Mouse (Mus musculus): ENCODE measurements around the gene Sel1l3.

The Sel1l3 gene

GRCm38 (mm10) chr5:53213711-53214352, at the start of gene Sel1l3:
Gene Sel1l3, minus strand, starts transcription at chr5:53213927.
- DNase-seq (ENCODE audit: low spot score), result no peak

- no peak for DNase-seq (ENCODE audit: low spot score)
These were observed 48.3 kb upstream of the Sel1l3 start for GRCm38 (mm10) chr5:53261999-53262398.

GRCm38 (mm10) chr5:53259894-53260293, 46.2 kb upstream of the Sel1l3 start:
- DNase-seq (ENCODE audit: low spot score), result no peak

GRCm38 (mm10) chr5:53258038-53258786, 44.5 kb upstream of the Sel1l3 start:
- no peak for DNase-seq (ENCODE audit: low spot score)

GRCm38 (mm10) chr5:53254821-53255220, 41.1 kb upstream of the Sel1l3 start:
- DNase-seq (ENCODE audit: low spot score), result no peak

- no peak for DNase-seq (ENCODE audit: low spot score)
These were observed 40.4 kb upstream of the Sel1l3 start for GRCm38 (mm10) chr5:53254154-53254553.

- DNase-seq (ENCODE audit: low spot score), result no peak
These were observed 35.8 kb upstream of the Sel1l3 start for GRCm38 (mm10) chr5:53249431-53250061.

- no peak for DNase-seq (ENCODE audit: low spot score)
These were observed 34.8 kb upstream of the Sel1l3 start for GRCm38 (mm10) chr5:53248499-53248898.

- DNase-seq (ENCODE audit: low spot score), result no peak
These were observed 30.2 kb upstream of the Sel1l3 start for GRCm38 (mm10) chr5:53243933-53244332.

GRCm38 (mm10) chr5:53242865-53243499, 29.3 kb upstream of the Sel1l3 start:
- no peak for DNase-seq (ENCODE audit: low spot score)

GRCm38 (mm10) chr5:53241963-53242362, 28.2 kb upstream of the Sel1l3 start:
- no peak for DNase-seq (ENCODE audit: low spot score)

GRCm38 (mm10) chr5:53241109-53241508, 27.4 kb upstream of the Sel1l3 start:
- no peak for DNase-seq (ENCODE audit: low spot score)

GRCm38 (mm10) chr5:53239831-53240440, 26.2 kb upstream of the Sel1l3 start:
- no peak for DNase-seq (ENCODE audit: low spot score)

- DNase-seq (ENCODE audit: low spot score), result no peak
These were observed 25.5 kb upstream of the Sel1l3 start for GRCm38 (mm10) chr5:53239189-53239588.

GRCm38 (mm10) chr5:53238761-53239160, 25.0 kb upstream of the Sel1l3 start:
- DNase-seq (ENCODE audit: low spot score), result no peak

- no peak for DNase-seq (ENCODE audit: low spot score)
These were observed 23.0 kb upstream of the Sel1l3 start for GRCm38 (mm10) chr5:53236749-53237148.

GRCm38 (mm10) chr5:53236136-53236535, 22.4 kb upstream of the Sel1l3 start:
- no peak for DNase-seq (ENCODE audit: low spot score)

GRCm38 (mm10) chr5:53235551-53235950, 21.8 kb upstream of the Sel1l3 start:
- no peak for DNase-seq (ENCODE audit: low spot score)

GRCm38 (mm10) chr5:53230560-53230959, 16.8 kb upstream of the Sel1l3 start:
- DNase-seq (ENCODE audit: low spot score), result no peak

GRCm38 (mm10) chr5:53225434-53225833, 11.7 kb upstream of the Sel1l3 start:
- no peak for DNase-seq (ENCODE audit: low spot score)

GRCm38 (mm10) chr5:53214801-53215200, 1.1 kb upstream of the Sel1l3 start:
- no peak for DNase-seq (ENCODE audit: low spot score)

- no peak for DNase-seq (ENCODE audit: low spot score)
These were observed 635 bp upstream of the Sel1l3 start for GRCm38 (mm10) chr5:53214362-53214761.
